16 mouse cellular contexts compared by ENCODE assay signal in genomic region chr5:121339507-121340230, GRCm38 (mm10). TPM values are rescaled to one million over a fixed set of nuclear protein-coding genes. Genes with fewer than 3 reads are reported as not detected.
DNase-seq lines count a peak whose midpoint lies in the region; ATAC-seq and TF ChIP-seq lines count a peak whose summit lies in the region.
"Had no signal": no experiment of that assay in that cellular context is flagged by ENCODE, and none has a peak within 500 bp of the region (broad histone marks: within the 10 kb centered on the region; RNA-seq: fewer than 3 reads in every experiment).

No protein-coding gene starts in this region.

- intact Hi-C loops in heart, postnatal 25 days (cut with DNase I): no loop called here

- H3K27ac ChIP-seq in stomach, postnatal 0 days (replicated peaks): peak overlapping the region; percentile 63; the same call in 1 of the 2 replicates
- H3K27ac ChIP-seq in liver, postnatal 0 days (ENCODE audit: low read depth): no peak overlapping the region
- H3K27ac ChIP-seq: embryonic facial prominence, embryonic 13.5 days; forebrain, embryonic 10.5 days; limb, embryonic 12.5 days; liver, embryonic 15.5 days had no signal

- H3K4me1 ChIP-seq in stomach, postnatal 0 days (replicated peaks; ENCODE audit: control insufficient read depth, insufficient read depth): no peaks in the 10 kb centered on the region
- H3K4me1 ChIP-seq in liver, postnatal 0 days (ENCODE audit: insufficient read depth): no peaks in the 10 kb centered on the region
- H3K4me1 ChIP-seq: liver, embryonic 15.5 days had no signal

- 66% methylated on average over 7 of the region's 7 CpGs for WGBS in stomach, postnatal 0 days
- 93% methylated on average over 7 of the region's 7 CpGs for WGBS in liver, postnatal 0 days (ENCODE audit: insufficient replicate concordance)

- no peaks in the 10 kb centered on the region for H3K9me3 ChIP-seq in stomach, postnatal 0 days (ENCODE audit: control insufficient read depth, low read length)
- H3K9me3 ChIP-seq in liver, postnatal 0 days (ENCODE audit: low read length): no peaks in the 10 kb centered on the region
- H3K9me3 ChIP-seq: embryonic facial prominence, embryonic 13.5 days; forebrain, embryonic 10.5 days; G1E; limb, embryonic 12.5 days; liver, embryonic 15.5 days had no signal

- ATAC-seq in stomach, postnatal 0 days (ENCODE audit: low FRiP score, low TSS enrichment): no peak
- ATAC-seq in megakaryocyte-erythroid progenitor cell, adult 5-6 weeks (replicated peaks; ENCODE audit: low FRiP score, low TSS enrichment, poor library complexity, severe bottlenecking): no peak
- no peak for ATAC-seq in liver, postnatal 0 days
- ATAC-seq: midbrain, embryonic 16.5 days had no signal

- H3K4me2 ChIP-seq in stomach, postnatal 0 days (replicated peaks; ENCODE audit: low read depth): no peak overlapping the region
- H3K4me2 ChIP-seq in liver, postnatal 0 days (ENCODE audit: low read depth, low read length): no peak overlapping the region
- H3K4me2 ChIP-seq: embryonic facial prominence, embryonic 13.5 days; limb, embryonic 12.5 days; liver, embryonic 15.5 days had no signal

- peaks cover 40% of the 10 kb centered on the region for H3K36me3 ChIP-seq in stomach, postnatal 0 days (ENCODE audit: control insufficient read depth, insufficient read depth, low read length)
- H3K36me3 ChIP-seq in liver, postnatal 0 days (replicated peaks; ENCODE audit: insufficient read depth, low read length): peaks cover 94% of the 10 kb centered on the region

- no peak for TF ChIP-seq EP300 in stomach, postnatal 0 days (optimal IDR thresholded peaks at IDR 0.05)
- no peak for TF ChIP-seq EP300 in liver, postnatal 0 days (IDR thresholded peaks at IDR 0.05; ENCODE audit: low read depth)

- H3K9ac ChIP-seq in stomach, postnatal 0 days (ENCODE audit: low read length): no peak overlapping the region
- no peak overlapping the region for H3K9ac ChIP-seq in liver, postnatal 0 days (replicated peaks)
- H3K9ac ChIP-seq: embryonic facial prominence, embryonic 13.5 days; limb, embryonic 12.5 days; liver, embryonic 15.5 days had no signal

- TF ChIP-seq CTCF in stomach, postnatal 0 days (IDR thresholded peaks at IDR 0.05; ENCODE audit: low read depth): no peak
- no peak for TF ChIP-seq CTCF in liver, postnatal 0 days (IDR thresholded peaks at IDR 0.05; ENCODE audit: low read depth)

- peak; percentile 13 for DNase-seq in heart, adult 8-10 months (ENCODE audit: low spot score)
- no peak for DNase-seq in heart, postnatal 25 days (ENCODE audit: low spot score)
- peak; percentile 7 to 37 for DNase-seq in urinary bladder, postnatal 36 days (ENCODE audit: low spot score in 2 of 2)
- no peak for DNase-seq in urinary bladder, postnatal 4 days (ENCODE audit: low spot score in 2 of 2)
- DNase-seq in cerebellum, postnatal 10 days: peak; percentile 66 to 69
- DNase-seq in stomach, postnatal 0 days (ENCODE audit: low spot score): no peak
- DNase-seq in liver, postnatal 0 days: no peak
- DNase-seq: kidney, adult 9 months; right cerebral cortex, postnatal 25 days had no signal

- no peak overlapping the region for H3K4me3 ChIP-seq in stomach, postnatal 0 days (ENCODE audit: low read depth, low read length)
- no peak overlapping the region for H3K4me3 ChIP-seq in liver, postnatal 0 days (ENCODE audit: low read depth, low read length)
- H3K4me3 ChIP-seq: embryonic facial prominence, embryonic 13.5 days; forebrain, embryonic 10.5 days; limb, embryonic 12.5 days; liver, embryonic 15.5 days had no signal

- no peaks in the 10 kb centered on the region for H3K27me3 ChIP-seq in stomach, postnatal 0 days (ENCODE audit: control insufficient read depth, insufficient read depth, low read length)
- H3K27me3 ChIP-seq in liver, postnatal 0 days (ENCODE audit: insufficient read depth, low read length): no peaks in the 10 kb centered on the region
- H3K27me3 ChIP-seq: embryonic facial prominence, embryonic 13.5 days; limb, embryonic 12.5 days; liver, embryonic 15.5 days had no signal

RNA-seq across cellular contexts. Expression of gene Trafd1, which starts 45.8 kb away (rescaled TPM):
- 10 to 100 TPM; 52.5 to 62.3 (median 57.9) TPM for total RNA-seq in heart, adult 8-10 months (2022)
- 10 to 100 TPM; 48.1 to 51.3 TPM for total RNA-seq in heart, postnatal 25 days (2021)
- 57.2 and 61.2 TPM in 2 replicates for polyA plus RNA-seq in stomach, postnatal 0 days (2015; fragmentation: Nextera tagmentation; extraction: Ambion mirVana)
- total RNA-seq in megakaryocyte-erythroid progenitor cell, adult 5-6 weeks (2014; fragmentation: Nextera tagmentation): 41.4 and 52.5 TPM in 2 replicates
- total RNA-seq in megakaryocyte-erythroid progenitor cell, adult 5-6 weeks (2017): 15.5 and 39.2 TPM in 2 replicates
- polyA plus RNA-seq in liver, postnatal 0 days (2015; fragmentation: Nextera tagmentation; extraction: Ambion mirVana): 28.6 and 30.6 TPM in 2 replicates

RNA-seq across cellular contexts. Expression of gene Naa25, which starts 58.1 kb away (rescaled TPM):
- total RNA-seq in heart, adult 8-10 months (2022): 10 to 100 TPM; 20.0 to 23.2 (median 20.6) TPM
- 10 to 100 TPM; 19.9 TPM for total RNA-seq in heart, postnatal 25 days (2021)
- polyA plus RNA-seq in stomach, postnatal 0 days (2015; fragmentation: Nextera tagmentation; extraction: Ambion mirVana): 21.6 and 22.0 TPM in 2 replicates
- 45.2 and 47.0 TPM in 2 replicates for total RNA-seq in megakaryocyte-erythroid progenitor cell, adult 5-6 weeks (2014; fragmentation: Nextera tagmentation)
- 78.7 and 127 TPM in 2 replicates for total RNA-seq in megakaryocyte-erythroid progenitor cell, adult 5-6 weeks (2017)
- polyA plus RNA-seq in liver, postnatal 0 days (2015; fragmentation: Nextera tagmentation; extraction: Ambion mirVana): 12.5 and 12.9 TPM in 2 replicates

Comparison
In these comparisons a context has a peak if more than half of its experiments do, and no peak if none do; other contexts are left out.
1. DNase-seq: peak in heart, adult 8-10 months (single experiment), urinary bladder, postnatal 36 days (2 of 2) and cerebellum, postnatal 10 days (2 of 2); none in heart, postnatal 25 days (single experiment), urinary bladder, postnatal 4 days (0 of 2), stomach, postnatal 0 days (single experiment) and liver, postnatal 0 days (single experiment).